Mouse (Mus musculus): Measurements from ENCODE around the gene Pitpnm2. TPM values are rescaled to one million over a fixed set of nuclear protein-coding genes. Genes with fewer than 3 reads are reported as not detected.

Gene Pitpnm2
- polyA plus RNA-seq, 1 experiment from 2014 or later: 4.6 TPM

GRCm38 (mm10) chr5:124247296-124247695, 2.3 kb downstream of the Pitpnm2 start:
- peaks cover 26% of the 10 kb centered on the region for H3K36me3 ChIP-seq
- no peak overlapping the region for H3K9ac ChIP-seq
- 41% methylated on average over 7 of the region's 7 CpGs for WGBS
- H3K4me1 ChIP-seq: peaks cover 21% of the 10 kb centered on the region
- H3K27ac ChIP-seq: no peak overlapping the region
- no peak for ATAC-seq (ENCODE audit: insufficient number of reproducible peaks, insufficient read depth, low FRiP score, low TSS enrichment, low read depth)
- H3K4me3 ChIP-seq: no peak overlapping the region
- no peaks in the 10 kb centered on the region for H3K9me3 ChIP-seq
- H3K4me2 ChIP-seq: no peak overlapping the region
- H3K27me3 ChIP-seq: no peaks in the 10 kb centered on the region

GRCm38 (mm10) chr5:124244885-124245284, 4.7 kb downstream of the Pitpnm2 start:
- Histone ChIP-seq H3K27ac (no peak overlapping the region), H3K4me3 (no peak overlapping the region), H3K4me1 (peaks cover 37% of the 10 kb centered on the region), H3K9ac (no peak overlapping the region), H3K36me3 (peaks cover 26% of the 10 kb centered on the region), H3K4me2 (no peak overlapping the region), H3K27me3 (no peaks in the 10 kb centered on the region), H3K9me3 (no peaks in the 10 kb centered on the region)
- ATAC-seq (ENCODE audit: insufficient number of reproducible peaks, insufficient read depth, low FRiP score, low TSS enrichment, low read depth): no peak
- 95% methylated on average over 7 of the region's 7 CpGs for WGBS

GRCm38 (mm10) chr5:124244449-124244848, 5.1 kb downstream of the Pitpnm2 start:
- Histone ChIP-seq H3K4me1 (peaks cover 37% of the 10 kb centered on the region), H3K9ac (no peak overlapping the region), H3K27me3 (no peaks in the 10 kb centered on the region), H3K4me2 (no peak overlapping the region), H3K9me3 (no peaks in the 10 kb centered on the region), H3K27ac (no peak overlapping the region), H3K4me3 (no peak overlapping the region), H3K36me3 (peaks cover 26% of the 10 kb centered on the region)
- 94% methylated on average over 8 of the region's 8 CpGs for WGBS
- ATAC-seq (ENCODE audit: insufficient number of reproducible peaks, insufficient read depth, low FRiP score, low TSS enrichment, low read depth): no peak

GRCm38 (mm10) chr5:124243236-124243901, 6.2 kb downstream of the Pitpnm2 start:
- 84% methylated on average over 9 of the region's 9 CpGs for WGBS
- no peaks in the 10 kb centered on the region for H3K27me3 ChIP-seq

GRCm38 (mm10) chr5:124241686-124242444, 7.7 kb downstream of the Pitpnm2 start:
- no peaks in the 10 kb centered on the region for H3K27me3 ChIP-seq
- peak overlapping the region; percentile 44 for H3K4me2 ChIP-seq
- H3K4me3 ChIP-seq: no peak overlapping the region
- H3K36me3 ChIP-seq: peaks cover 26% of the 10 kb centered on the region
- 0 out of 2 replicates have a peak, but pooled peaks have one; percentile 39 for ATAC-seq (ENCODE audit: insufficient number of reproducible peaks, insufficient read depth, low FRiP score, low TSS enrichment, low read depth)
- peaks cover 24% of the 10 kb centered on the region for H3K4me1 ChIP-seq
- no peak overlapping the region for H3K9ac ChIP-seq
- WGBS: 32% methylated on average over 10 of the region's 10 CpGs
- H3K9me3 ChIP-seq: no peaks in the 10 kb centered on the region
- peak overlapping the region; percentile 48; the same call in 1 of the 2 replicates for H3K27ac ChIP-seq

More at GRCm38 (mm10) chr5:124243236-124243901, 6.2 kb downstream of the Pitpnm2 start:
- Histone ChIP-seq H3K27ac (no peak overlapping the region), H3K4me3 (no peak overlapping the region), H3K9me3 (no peaks in the 10 kb centered on the region), H3K4me2 (no peak overlapping the region), H3K9ac (0 out of 2 replicates have a peak overlapping the region, but pooled peaks have one; percentile 16), H3K4me1 (peaks cover 31% of the 10 kb centered on the region), H3K36me3 (peaks cover 26% of the 10 kb centered on the region)
- no peak for ATAC-seq (ENCODE audit: insufficient number of reproducible peaks, insufficient read depth, low FRiP score, low TSS enrichment, low read depth)

- peak; percentile 34; the same call in 1 of the 2 replicates for ATAC-seq (ENCODE audit: insufficient number of reproducible peaks, insufficient read depth, low FRiP score, low TSS enrichment, low read depth)
- WGBS: 32% methylated on average over 22 of the region's 22 CpGs
Observed at GRCm38 (mm10) chr5:124240841-124241685, 8.5 kb downstream of the Pitpnm2 start.

GRCm38 (mm10) chr5:124236180-124236579, 13.4 kb downstream of the Pitpnm2 start:
- no peak for ATAC-seq (ENCODE audit: insufficient number of reproducible peaks, insufficient read depth, low FRiP score, low TSS enrichment, low read depth)
- WGBS: 85% methylated on average over 4 of the region's 4 CpGs
- H3K27me3 ChIP-seq: no peaks in the 10 kb centered on the region

More at GRCm38 (mm10) chr5:124240841-124241685, 8.5 kb downstream of the Pitpnm2 start:
- Histone ChIP-seq H3K4me2 (peak overlapping the region; percentile 44), H3K4me1 (peaks cover 24% of the 10 kb centered on the region), H3K27ac (0 out of 2 replicates have a peak overlapping the region, but pooled peaks have one; percentile 48), H3K9me3 (no peaks in the 10 kb centered on the region), H3K4me3 (peak overlapping the region; percentile 7), H3K36me3 (peaks cover 24% of the 10 kb centered on the region), H3K27me3 (no peaks in the 10 kb centered on the region), H3K9ac (0 out of 2 replicates have a peak overlapping the region, but pooled peaks have one; percentile 41)

GRCm38 (mm10) chr5:124234778-124235177, 14.8 kb downstream of the Pitpnm2 start:
- H3K4me2 ChIP-seq: no peak overlapping the region
- H3K4me1 ChIP-seq: peaks cover 3% of the 10 kb centered on the region; the same call in 1 of the 2 replicates
- no peak overlapping the region for H3K27ac ChIP-seq
- H3K9me3 ChIP-seq: no peaks in the 10 kb centered on the region
- WGBS: 82% methylated on average over 6 of the region's 6 CpGs
- no peaks in the 10 kb centered on the region for H3K36me3 ChIP-seq
- no peaks in the 10 kb centered on the region for H3K27me3 ChIP-seq
- ATAC-seq (ENCODE audit: insufficient number of reproducible peaks, insufficient read depth, low FRiP score, low TSS enrichment, low read depth): no peak
- no peak overlapping the region for H3K4me3 ChIP-seq
- no peak overlapping the region for H3K9ac ChIP-seq

More at GRCm38 (mm10) chr5:124236180-124236579, 13.4 kb downstream of the Pitpnm2 start:
- no peak overlapping the region for H3K9ac ChIP-seq
- no peaks in the 10 kb centered on the region for H3K9me3 ChIP-seq
- H3K27ac ChIP-seq: no peak overlapping the region
- peaks cover 13% of the 10 kb centered on the region for H3K4me1 ChIP-seq
- no peak overlapping the region for H3K4me3 ChIP-seq
- H3K36me3 ChIP-seq: no peaks in the 10 kb centered on the region
- no peak overlapping the region for H3K4me2 ChIP-seq

- Histone ChIP-seq H3K9ac (no peak overlapping the region), H3K4me1 (peaks cover 3% of the 10 kb centered on the region; the same call in 1 of the 2 replicates), H3K4me3 (no peak overlapping the region), H3K27ac (no peak overlapping the region), H3K4me2 (no peak overlapping the region), H3K9me3 (no peaks in the 10 kb centered on the region), H3K36me3 (no peaks in the 10 kb centered on the region), H3K27me3 (no peaks in the 10 kb centered on the region)
- 51% methylated on average over 12 of the region's 12 CpGs for WGBS
- ATAC-seq (ENCODE audit: insufficient number of reproducible peaks, insufficient read depth, low FRiP score, low TSS enrichment, low read depth): no peak
Observed at GRCm38 (mm10) chr5:124233874-124234661, 15.5 kb downstream of the Pitpnm2 start.

GRCm38 (mm10) chr5:124233144-124233465, 16.5 kb downstream of the Pitpnm2 start:
- no peak overlapping the region for H3K4me2 ChIP-seq
- H3K27me3 ChIP-seq: no peaks in the 10 kb centered on the region
- no peaks in the 10 kb centered on the region for H3K36me3 ChIP-seq
- H3K27ac ChIP-seq: no peak overlapping the region
- no peak overlapping the region for H3K4me3 ChIP-seq
- peaks cover 3% of the 10 kb centered on the region; the same call in 1 of the 2 replicates for H3K4me1 ChIP-seq
- H3K9ac ChIP-seq: no peak overlapping the region
- ATAC-seq (ENCODE audit: insufficient number of reproducible peaks, insufficient read depth, low FRiP score, low TSS enrichment, low read depth): no peak
- H3K9me3 ChIP-seq: no peaks in the 10 kb centered on the region
- 84% methylated on average over 8 of the region's 8 CpGs for WGBS
